Mouse (Mus musculus): ENCODE results near the gene Isy1. TPM values are rescaled to one million over a fixed set of nuclear protein-coding genes. Genes with fewer than 3 reads are reported as not detected.

The Isy1 gene
- polyA plus RNA-seq, 1 experiment: 44.4 TPM

DNA sequence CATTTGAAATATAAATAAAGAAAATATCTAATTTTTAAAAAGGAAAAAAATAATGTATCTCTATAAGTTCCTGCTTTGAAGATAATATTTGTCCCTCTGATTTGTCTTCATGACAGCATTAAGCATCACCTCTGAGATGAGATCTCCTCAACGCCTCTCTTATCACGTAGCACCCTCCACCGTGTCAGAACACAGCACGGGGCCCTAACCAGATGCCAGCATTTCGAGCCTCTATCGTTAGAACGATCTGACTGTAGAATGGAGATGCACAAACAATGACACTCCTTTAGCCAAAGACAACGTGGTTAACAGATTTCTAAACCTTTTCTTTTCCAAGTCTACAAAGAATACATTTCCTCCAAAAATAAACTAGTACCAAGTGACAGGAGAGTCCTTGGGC lies 54.6 kb downstream of the Isy1 start:
- TF ChIP-seq FOSL1 (IDR thresholded peaks at IDR 0.05; ENCODE audit: insufficient read depth, low read length, poor library complexity, severe bottlenecking): no peak
- no peak for TF ChIP-seq MYOG (IDR thresholded peaks at IDR 0.05; ENCODE audit: control insufficient read depth, extremely low read depth, insufficient read length)
- TF ChIP-seq CEBPB (IDR thresholded peaks at IDR 0.05; ENCODE audit: low read depth): no peak
- TF ChIP-seq MYOD1 (IDR thresholded peaks at IDR 0.05; ENCODE audit: control insufficient read depth, insufficient read length, low read depth): no peak
- TF ChIP-seq MAX (IDR thresholded peaks at IDR 0.05): no peak
- TF ChIP-seq USF1 (IDR thresholded peaks at IDR 0.05; ENCODE audit: low read depth): no peak
- no peak for TF ChIP-seq CTCF (IDR thresholded peaks at IDR 0.05; ENCODE audit: control insufficient read depth, insufficient read depth, insufficient read length)
- Histone ChIP-seq H3K79me2 (ENCODE audit: control insufficient read depth, insufficient read depth) (no peaks in the 10 kb centered on the region), H3K79me3 (ENCODE audit: low read depth) (no peaks in the 10 kb centered on the region)

DNA sequence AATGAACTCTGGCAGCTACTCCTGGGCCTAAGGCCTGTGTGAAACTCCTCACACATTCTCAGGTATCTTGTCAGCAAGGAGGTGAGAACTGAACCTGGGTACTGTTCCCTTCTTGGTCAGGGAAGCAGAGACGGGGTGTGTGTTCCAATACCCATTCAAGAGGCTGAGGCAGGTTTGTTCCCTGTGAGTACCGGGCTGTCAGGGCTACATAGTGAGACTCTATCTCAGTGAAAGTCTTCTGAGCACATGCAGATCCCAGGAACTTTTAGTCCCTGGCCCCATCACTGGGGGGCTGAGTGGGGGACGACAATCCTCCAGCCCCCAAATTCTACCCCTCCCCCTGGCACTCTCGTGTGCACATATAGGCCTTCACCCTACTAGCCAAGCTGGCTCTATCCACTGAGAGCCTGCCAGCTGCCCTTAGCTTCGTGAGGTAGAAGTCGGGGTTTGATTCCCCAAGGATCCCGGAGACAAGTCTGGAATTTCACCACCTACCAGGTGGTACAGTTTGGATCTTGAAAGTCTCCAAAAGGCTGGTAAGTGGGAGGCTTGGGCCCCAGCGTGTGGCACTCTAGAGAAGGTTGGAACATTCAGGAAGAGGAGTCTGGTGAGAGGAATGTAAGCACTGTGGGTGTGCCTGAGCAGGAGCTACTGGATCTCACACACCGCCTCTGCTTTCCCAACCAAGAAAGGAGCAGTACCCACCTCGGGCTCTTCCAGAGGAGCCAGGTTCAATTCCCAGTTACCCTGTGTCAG lies 57.9 kb downstream of the Isy1 start:
- Histone ChIP-seq H3K79me2 (ENCODE audit: control insufficient read depth, insufficient read depth) (no peaks in the 10 kb centered on the region), H3K27me3 (ENCODE audit: control insufficient read depth, insufficient read depth, insufficient read length) (no peaks in the 10 kb centered on the region), H3K79me3 (ENCODE audit: low read depth) (no peaks in the 10 kb centered on the region), H3K4me3 (ENCODE audit: insufficient read depth, poor library complexity, severe bottlenecking) (no peak overlapping the region), H3K36me3 (ENCODE audit: control insufficient read depth, insufficient read depth) (no peaks in the 10 kb centered on the region), H3ac (ENCODE audit: control insufficient read depth, insufficient read length, low read depth) (no peak overlapping the region)
- TF ChIP-seq CTCF (IDR thresholded peaks at IDR 0.05; ENCODE audit: control insufficient read depth, insufficient read depth, insufficient read length): no peak
- no peak for TF ChIP-seq FOSL1 (IDR thresholded peaks at IDR 0.05; ENCODE audit: insufficient read depth, low read length, poor library complexity, severe bottlenecking)
- no peak for TF ChIP-seq MYOD1 (IDR thresholded peaks at IDR 0.05; ENCODE audit: control insufficient read depth, insufficient read length, low read depth)
- no peak for TF ChIP-seq CEBPB (IDR thresholded peaks at IDR 0.05; ENCODE audit: low read depth)
- TF ChIP-seq MYOG (IDR thresholded peaks at IDR 0.05; ENCODE audit: control insufficient read depth, extremely low read depth, insufficient read length): no peak
- TF ChIP-seq USF1 (IDR thresholded peaks at IDR 0.05; ENCODE audit: low read depth): no peak
- TF ChIP-seq MAX (IDR thresholded peaks at IDR 0.05): no peak

More for the DNA sequence above, 54.6 kb downstream of the Isy1 start:
- Histone ChIP-seq H3K27me3 (ENCODE audit: control insufficient read depth, insufficient read depth, insufficient read length) (no peaks in the 10 kb centered on the region), H3K36me3 (ENCODE audit: control insufficient read depth, insufficient read depth) (no peaks in the 10 kb centered on the region), H3K4me3 (ENCODE audit: insufficient read depth, poor library complexity, severe bottlenecking) (no peak overlapping the region), H3ac (ENCODE audit: control insufficient read depth, insufficient read length, low read depth) (no peak overlapping the region)

DNA sequence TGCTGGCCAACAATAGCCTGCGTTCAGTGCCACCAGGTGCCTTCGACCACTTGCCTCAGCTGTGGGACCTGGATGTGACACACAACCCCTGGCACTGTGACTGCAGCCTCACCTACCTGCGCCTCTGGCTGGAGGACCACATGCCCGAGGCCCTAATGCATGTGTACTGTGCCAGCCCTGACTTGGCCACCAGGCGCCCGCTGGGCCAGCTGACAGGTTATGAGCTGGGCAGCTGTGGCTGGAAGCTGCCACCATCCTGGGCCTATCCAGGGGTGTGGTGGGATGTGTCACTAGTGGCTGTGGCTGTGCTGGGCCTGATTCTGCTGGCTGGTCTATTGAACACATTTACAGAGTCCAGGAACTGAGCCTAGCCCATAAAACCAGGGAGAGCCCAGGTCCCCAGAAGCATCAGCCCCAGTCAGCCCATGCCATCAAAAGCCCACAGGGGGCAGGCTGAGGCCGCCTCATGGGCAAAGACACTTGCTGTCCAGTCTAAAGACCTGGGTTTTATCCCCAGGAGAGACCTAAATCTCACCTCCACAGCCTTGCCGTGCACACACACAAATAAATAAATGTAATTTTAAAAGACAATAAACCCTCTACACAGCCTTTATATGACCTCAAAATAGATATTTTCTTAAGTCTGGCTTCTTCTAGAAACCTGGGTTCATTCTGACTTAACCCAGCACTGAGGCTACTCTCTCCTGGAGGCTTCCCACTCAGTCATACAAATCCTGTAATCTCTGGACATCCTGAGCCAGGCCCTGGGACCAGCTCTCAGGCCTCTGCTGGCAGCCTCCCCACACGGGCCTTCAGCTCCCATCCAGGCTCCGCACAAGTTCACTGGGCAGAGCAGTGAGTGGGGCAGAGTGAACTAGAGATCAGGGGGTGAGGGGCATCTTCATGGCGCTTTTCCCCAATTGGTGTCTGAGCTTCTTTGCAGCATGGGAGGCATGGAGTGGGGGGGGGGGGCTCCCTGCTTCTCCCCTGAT lies 59.1 kb downstream of the Isy1 start:
- TF ChIP-seq MAX (IDR thresholded peaks at IDR 0.05) (no peak), CTCF (IDR thresholded peaks at IDR 0.05; ENCODE audit: control insufficient read depth, insufficient read depth, insufficient read length) (peak; percentile 32), MYOD1 (IDR thresholded peaks at IDR 0.05; ENCODE audit: control insufficient read depth, insufficient read length, low read depth) (no peak)
- Histone ChIP-seq H3K79me2 (ENCODE audit: control insufficient read depth, insufficient read depth) (no peaks in the 10 kb centered on the region), H3K4me3 (ENCODE audit: insufficient read depth, poor library complexity, severe bottlenecking) (no peak overlapping the region), H3K27me3 (ENCODE audit: control insufficient read depth, insufficient read depth, insufficient read length) (no peaks in the 10 kb centered on the region), H3K36me3 (ENCODE audit: control insufficient read depth, insufficient read depth) (no peaks in the 10 kb centered on the region), H3K79me3 (ENCODE audit: low read depth) (no peaks in the 10 kb centered on the region), H3ac (ENCODE audit: control insufficient read depth, insufficient read length, low read depth) (no peak overlapping the region)

DNA sequence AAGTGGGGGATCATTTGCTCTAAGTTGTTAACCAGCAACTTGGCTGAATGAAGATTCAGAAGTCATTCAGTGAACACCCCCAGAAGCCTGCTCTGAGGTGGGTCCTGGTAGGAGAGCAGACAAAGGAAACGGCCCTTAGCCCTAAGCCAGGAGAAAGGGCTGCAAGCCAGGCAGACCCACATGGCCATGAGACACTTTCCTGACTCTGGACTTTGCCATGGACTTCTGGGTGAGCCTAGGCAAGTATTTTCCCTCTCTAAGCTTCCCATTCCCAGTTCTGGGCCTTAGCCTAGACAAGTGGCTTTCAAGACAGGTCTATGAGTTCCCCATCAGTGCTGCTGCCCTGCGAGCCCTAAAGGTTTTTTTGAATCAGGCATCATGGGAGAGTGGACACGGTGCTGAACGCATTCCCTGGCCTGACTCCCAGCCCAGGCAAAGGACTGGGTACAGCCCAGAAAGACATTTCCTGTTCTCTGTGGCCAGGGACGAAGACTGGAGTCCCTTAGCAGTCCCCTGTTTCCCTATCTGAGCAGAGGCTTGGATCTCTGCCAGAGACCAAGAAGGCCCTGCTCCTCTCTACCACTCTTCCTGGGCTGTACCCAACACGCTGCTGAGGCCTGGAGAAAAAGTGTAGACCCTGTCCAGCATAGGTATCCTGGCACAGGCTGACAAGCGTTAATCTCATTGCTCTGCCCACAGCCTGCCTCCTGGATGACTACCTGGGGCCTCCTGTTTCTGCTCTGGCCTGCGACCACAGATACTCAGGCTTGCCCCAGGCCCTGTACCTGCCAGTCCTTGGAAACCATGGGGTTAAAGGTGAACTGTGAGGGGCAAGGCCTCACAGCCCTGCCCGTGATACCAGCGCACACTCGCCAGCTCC lies 60.1 kb downstream of the Isy1 start:
- Histone ChIP-seq H3K4me3 (ENCODE audit: insufficient read depth, poor library complexity, severe bottlenecking) (no peak overlapping the region), H3K79me3 (ENCODE audit: low read depth) (no peaks in the 10 kb centered on the region), H3K36me3 (ENCODE audit: control insufficient read depth, insufficient read depth) (no peaks in the 10 kb centered on the region), H3K79me2 (ENCODE audit: control insufficient read depth, insufficient read depth) (no peaks in the 10 kb centered on the region), H3K27me3 (ENCODE audit: control insufficient read depth, insufficient read depth, insufficient read length) (no peaks in the 10 kb centered on the region), H3ac (ENCODE audit: control insufficient read depth, insufficient read length, low read depth) (no peak overlapping the region)
- TF ChIP-seq MYOG (IDR thresholded peaks at IDR 0.05; ENCODE audit: control insufficient read depth, extremely low read depth, insufficient read length) (no peak), MYOD1 (IDR thresholded peaks at IDR 0.05; ENCODE audit: control insufficient read depth, insufficient read length, low read depth) (no peak), USF1 (IDR thresholded peaks at IDR 0.05; ENCODE audit: low read depth) (no peak), CTCF (IDR thresholded peaks at IDR 0.05; ENCODE audit: control insufficient read depth, insufficient read depth, insufficient read length) (no peak), FOSL1 (IDR thresholded peaks at IDR 0.05; ENCODE audit: insufficient read depth, low read length, poor library complexity, severe bottlenecking) (no peak), CEBPB (IDR thresholded peaks at IDR 0.05; ENCODE audit: low read depth) (no peak)

DNA sequence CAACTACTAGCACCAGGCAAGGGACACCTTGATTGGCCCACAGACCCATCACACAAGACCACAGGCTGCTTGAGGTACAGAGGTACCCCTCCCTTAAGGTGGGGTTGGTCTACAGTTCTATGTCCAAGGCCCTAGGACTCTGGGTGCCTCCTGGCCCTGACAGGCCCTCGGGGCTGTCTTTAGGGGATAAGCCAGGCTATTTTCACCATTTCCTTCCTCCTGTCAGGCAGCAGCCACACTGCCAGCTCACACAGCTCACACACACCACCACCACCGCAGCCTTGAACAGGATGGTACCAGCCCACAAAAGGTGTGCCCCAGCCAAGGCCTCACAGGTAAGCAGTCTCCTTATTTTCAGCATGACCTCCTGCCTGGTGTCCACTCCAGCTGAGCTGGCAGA lies 60.8 kb downstream of the Isy1 start, which contains the start of gene Gp9:
Gene Gp9, plus strand, starts transcription at position 231 of the 400 bp plus-strand sequence.
- Histone ChIP-seq H3K4me3 (ENCODE audit: insufficient read depth, poor library complexity, severe bottlenecking) (no peak within 1 kb of the TSS), H3K79me2 (ENCODE audit: control insufficient read depth, insufficient read depth) (no peaks in the 10 kb centered on the region), H3K79me3 (ENCODE audit: low read depth) (no peaks in the 10 kb centered on the region), H3K27me3 (ENCODE audit: control insufficient read depth, insufficient read depth, insufficient read length) (no peaks in the 10 kb centered on the region), H3ac (ENCODE audit: control insufficient read depth, insufficient read length, low read depth) (no peak within 1 kb of the TSS), H3K36me3 (ENCODE audit: control insufficient read depth, insufficient read depth) (no peaks in the 10 kb centered on the region)
- TF ChIP-seq FOSL1 (IDR thresholded peaks at IDR 0.05; ENCODE audit: insufficient read depth, low read length, poor library complexity, severe bottlenecking) (no peak), MAX (IDR thresholded peaks at IDR 0.05) (no peak), USF1 (IDR thresholded peaks at IDR 0.05; ENCODE audit: low read depth) (no peak), MYOD1 (IDR thresholded peaks at IDR 0.05; ENCODE audit: control insufficient read depth, insufficient read length, low read depth) (no peak), CEBPB (IDR thresholded peaks at IDR 0.05; ENCODE audit: low read depth) (no peak), MYOG (IDR thresholded peaks at IDR 0.05; ENCODE audit: control insufficient read depth, extremely low read depth, insufficient read length) (no peak), CTCF (IDR thresholded peaks at IDR 0.05; ENCODE audit: control insufficient read depth, insufficient read depth, insufficient read length) (no peak)
